Mouse (Mus musculus) liver, embryonic 14.5 days (tissue): ENCODE measurements around the gene Slc25a21. TPM values are rescaled to one million over a fixed set of nuclear protein-coding genes. Genes with fewer than 3 reads are reported as not detected.

Experiments
- ATAC-seq: fragments of 200-750 bp; cut with Nextera tagmentation; 2 replicates; pipeline ENCODE4 v1.8.0; 2017; ENCODE audit warnings: moderate number of reproducible peaks, mild to moderate bottlenecking, moderate library complexity; ENCODE audit not compliant: insufficient read depth
- DNase-seq, 3 experiments: peaks; one replicate each; pipeline ENCODE4 v3.0.0-alpha.2; 2012 to 2013; ENCODE audit warnings: low read depth in 3 of 3, low spot score in 3 of 3
- H3K27ac ChIP-seq: fragments of 300-500 bp; sonication (generic); 2 replicates; pipeline ENCODE4 v1.5.1; 2014; ENCODE audit warnings: moderate library complexity, mild to moderate bottlenecking, control low read depth, inconsistent platforms
- H3K27me3 ChIP-seq: fragments of 300-500 bp; sonication (generic); 2 replicates; pipeline ENCODE4 v1.6.1; 2014; ENCODE audit warnings: mild to moderate bottlenecking, low read length, moderate library complexity; ENCODE audit not compliant: control insufficient read depth, insufficient read depth
- H3K36me3 ChIP-seq: fragments of 300-500 bp; sonication (generic); replicated peaks from 2 replicates; pipeline ENCODE4 v1.6.1; 2014; ENCODE audit warnings: low read depth; ENCODE audit not compliant: control insufficient read depth, insufficient read depth
- H3K4me1 ChIP-seq, 2 experiments: fragments of 200-500 bp in 1 of 2; fragments of 300-500 bp in 1 of 2; sonication (generic) in 1 of 2; replicated peaks; 2 replicates each; pipeline ENCODE4 v1.6.1; 2012 to 2014; ENCODE audit warnings: antibody characterized with exemption in 1 of 2, inconsistent platforms in 1 of 2, low read length in 1 of 2; ENCODE audit not compliant: control insufficient read depth in 2 of 2, insufficient read depth in 2 of 2
- H3K4me2 ChIP-seq: fragments of 300-500 bp; sonication (generic); 2 replicates; pipeline ENCODE4 v1.6.1; 2014; ENCODE audit warnings: low read depth, mild to moderate bottlenecking, control low read depth, moderate library complexity
- H3K4me3 ChIP-seq, 2 experiments: fragments of 200-500 bp in 1 of 2; fragments of 300-500 bp in 1 of 2; sonication (generic) in 1 of 2; 2 replicates each; pipeline ENCODE4 v1.5.1; 2012 to 2014; ENCODE audit warnings: low read depth in 2 of 2, low read length in 2 of 2, mild to moderate bottlenecking in 2 of 2, control low read depth in 1 of 2, inconsistent platforms in 1 of 2, moderate library complexity in 1 of 2; ENCODE audit not compliant: insufficient read depth in 1 of 2
- H3K9ac ChIP-seq: fragments of 300-500 bp; sonication (generic); replicated peaks from 2 replicates; pipeline ENCODE4 v1.6.1; 2014; ENCODE audit warnings: mild to moderate bottlenecking, control low read depth, moderate library complexity
- H3K9me3 ChIP-seq: fragments of 300-500 bp; sonication (generic); 2 replicates; pipeline ENCODE4 v1.6.1; 2016; ENCODE audit warnings: low read length, mixed read lengths; ENCODE audit not compliant: control insufficient read depth
- CTCF ChIP-seq: IDR thresholded peaks from 2 replicates; pipeline ENCODE4 v1.5.1; 2016; ENCODE audit warnings: antibody characterized with exemption, low read depth, control low read depth
- EP300 ChIP-seq: IDR thresholded peaks from 2 replicates; pipeline ENCODE4 v1.6.1; 2016; ENCODE audit warnings: antibody characterized with exemption, low read depth
- WGBS: fragments of 180-500 bp; shearing (Covaris S2); extraction: QIAGEN DNeasy Blood & Tissue Kit; methylation state at CpG from one replicate; pipeline ENCODE4 v1.1.7; 2014; ENCODE audit not compliant: insufficient replicate concordance; 5-methylcytosine and 5-hydroxymethylcytosine counted together
- polyA plus RNA-seq, 2 experiments: library from polyadenylated mRNA; depleted of rRNA in 1 of 2; stranded (reverse) in 1 of 2; unstranded in 1 of 2; fragments of >200 nt; fragmentation: Nextera tagmentation in 1 of 2; extraction: Ambion mirVana in 1 of 2; gene quantifications; 2 replicates each; pipeline versions ENCODE4 v1.2.1 to v1.2.3; 2012 to 2014

The Slc25a21 gene
- polyA plus RNA-seq, 2 experiments, result 9.3 to 21.6 TPM

- Histone ChIP-seq H3K4me1 (no peaks in the 10 kb centered on the region), H3K9me3 (no peaks in the 10 kb centered on the region), H3K27ac (no peak overlapping the region), H3K4me3 (no peak overlapping the region), H3K4me2 (no peak overlapping the region), H3K9ac (no peak overlapping the region), H3K27me3 (no peaks in the 10 kb centered on the region), H3K36me3 (no peaks in the 10 kb centered on the region)
- ATAC-seq (no peak), DNase-seq (no peak)
- TF ChIP-seq CTCF (no peak), EP300 (no peak)
- WGBS, result 64% methylated on average over 5 of the region's 5 CpGs
Measured at GRCm38 (mm10) chr12:56824688-56825087, 372.6 kb downstream of the Slc25a21 start.

GRCm38 (mm10) chr12:56822122-56822521, 375.1 kb downstream of the Slc25a21 start:
- TF ChIP-seq CTCF, result no peak
- TF ChIP-seq EP300, result no peak

GRCm38 (mm10) chr12:56820604-56821003, 376.7 kb downstream of the Slc25a21 start:
- no peak overlapping the region for H3K27ac ChIP-seq
- H3K9me3 ChIP-seq, result no peaks in the 10 kb centered on the region
- WGBS, result 74% methylated on average over 2 of the region's 2 CpGs
- DNase-seq (no peak), ATAC-seq (no peak)
- no peak overlapping the region for H3K4me3 ChIP-seq
- no peak overlapping the region for H3K9ac ChIP-seq
- H3K36me3 ChIP-seq, result no peaks in the 10 kb centered on the region
- TF ChIP-seq EP300 (no peak), CTCF (no peak)
- H3K4me1 ChIP-seq, result no peaks in the 10 kb centered on the region
- H3K27me3 ChIP-seq, result no peaks in the 10 kb centered on the region
- no peak overlapping the region for H3K4me2 ChIP-seq

More at GRCm38 (mm10) chr12:56822122-56822521, 375.1 kb downstream of the Slc25a21 start:
- H3K4me3 ChIP-seq, result no peak overlapping the region
- 45% methylated on average over 2 of the region's 2 CpGs for WGBS
- DNase-seq, result no peak
- no peaks in the 10 kb centered on the region for H3K4me1 ChIP-seq
- no peak overlapping the region for H3K9ac ChIP-seq
- no peak overlapping the region for H3K27ac ChIP-seq
- no peaks in the 10 kb centered on the region for H3K36me3 ChIP-seq
- ATAC-seq, result no peak
- H3K4me2 ChIP-seq, result no peak overlapping the region
- no peaks in the 10 kb centered on the region for H3K27me3 ChIP-seq
- no peaks in the 10 kb centered on the region for H3K9me3 ChIP-seq

- H3K4me3 ChIP-seq, result no peak overlapping the region
- no peaks in the 10 kb centered on the region for H3K4me1 ChIP-seq
- no peaks in the 10 kb centered on the region for H3K9me3 ChIP-seq
- ATAC-seq (no peak), DNase-seq (no peak)
- H3K27me3 ChIP-seq, result no peaks in the 10 kb centered on the region
- no peak overlapping the region for H3K9ac ChIP-seq
- no peak overlapping the region for H3K4me2 ChIP-seq
- no peaks in the 10 kb centered on the region for H3K36me3 ChIP-seq
- no peak for TF ChIP-seq CTCF
- TF ChIP-seq EP300, result no peak
- 60% methylated on average over 2 of the region's 2 CpGs for WGBS
- no peak overlapping the region for H3K27ac ChIP-seq
Measured at GRCm38 (mm10) chr12:56807483-56807882, 389.8 kb downstream of the Slc25a21 start.

GRCm38 (mm10) chr12:56807078-56807477, 390.2 kb downstream of the Slc25a21 start:
- WGBS, result 86% methylated on average over 2 of the region's 2 CpGs
- Histone ChIP-seq H3K27ac (no peak overlapping the region), H3K4me2 (no peak overlapping the region), H3K4me3 (no peak overlapping the region), H3K4me1 (no peaks in the 10 kb centered on the region), H3K27me3 (no peaks in the 10 kb centered on the region), H3K9me3 (no peaks in the 10 kb centered on the region), H3K9ac (no peak overlapping the region), H3K36me3 (no peaks in the 10 kb centered on the region)
- no peak for DNase-seq
- ATAC-seq, result no peak
- TF ChIP-seq EP300 (no peak), CTCF (no peak)

- no peaks in the 10 kb centered on the region for H3K9me3 ChIP-seq
- H3K4me2 ChIP-seq, result no peak overlapping the region
- H3K27me3 ChIP-seq, result no peaks in the 10 kb centered on the region
- no peaks in the 10 kb centered on the region for H3K36me3 ChIP-seq
- ATAC-seq, result no peak
- DNase-seq, result no peak
- no peaks in the 10 kb centered on the region for H3K4me1 ChIP-seq
- no peak overlapping the region for H3K4me3 ChIP-seq
- H3K27ac ChIP-seq, result no peak overlapping the region
- 45% methylated on average over 3 of the region's 3 CpGs for WGBS
- no peak overlapping the region for H3K9ac ChIP-seq
- TF ChIP-seq CTCF (no peak), EP300 (no peak)
Measured at GRCm38 (mm10) chr12:56804487-56804886, 392.8 kb downstream of the Slc25a21 start.
